Mouse (Mus musculus) liver, postnatal 0 days (tissue): ENCODE data around the gene Scaf4.

Experiments used
- CTCF ChIP-seq: sonication (generic); IDR thresholded peaks from 2 replicates; pipeline ENCODE4 v1.5.1; 2016; ENCODE audit warnings: antibody characterized with exemption, low read depth
- EP300 ChIP-seq: IDR thresholded peaks from 2 replicates; pipeline ENCODE4 v1.6.1; 2016; ENCODE audit warnings: antibody characterized with exemption, low read depth, mild to moderate bottlenecking

DNA sequence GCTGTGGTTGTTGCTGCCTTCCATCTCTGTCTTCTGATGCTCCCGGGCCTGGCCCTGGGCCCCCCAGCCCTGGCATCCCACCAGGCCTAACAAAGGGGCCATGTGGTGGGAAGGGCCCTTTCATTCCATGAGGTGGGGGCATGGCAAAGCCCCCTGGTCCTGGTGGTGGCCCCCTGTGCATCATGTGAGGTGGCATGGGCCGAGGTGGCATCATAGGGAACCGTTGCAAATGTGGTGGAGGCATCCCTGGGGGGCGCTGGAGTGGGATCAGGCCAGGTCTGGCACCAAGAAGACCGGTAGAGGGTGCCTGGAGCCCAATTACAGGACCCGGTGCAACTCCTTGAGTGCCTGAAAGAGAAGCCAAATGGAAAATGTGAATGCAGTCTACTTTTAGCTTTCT is 54.4 kb downstream of the Scaf4 start:
- TF ChIP-seq CTCF (no peak), EP300 (no peak)
